Mouse (Mus musculus): ENCODE measurements around the gene Dpy19l1. TPM values are rescaled to one million over a fixed set of nuclear protein-coding genes. Genes with fewer than 3 reads are reported as not detected.

The Dpy19l1 gene
- polyA plus RNA-seq (2015; fragmentation: Nextera tagmentation; extraction: Ambion mirVana), result 16.3 and 21.1 TPM in 2 replicates

DNA sequence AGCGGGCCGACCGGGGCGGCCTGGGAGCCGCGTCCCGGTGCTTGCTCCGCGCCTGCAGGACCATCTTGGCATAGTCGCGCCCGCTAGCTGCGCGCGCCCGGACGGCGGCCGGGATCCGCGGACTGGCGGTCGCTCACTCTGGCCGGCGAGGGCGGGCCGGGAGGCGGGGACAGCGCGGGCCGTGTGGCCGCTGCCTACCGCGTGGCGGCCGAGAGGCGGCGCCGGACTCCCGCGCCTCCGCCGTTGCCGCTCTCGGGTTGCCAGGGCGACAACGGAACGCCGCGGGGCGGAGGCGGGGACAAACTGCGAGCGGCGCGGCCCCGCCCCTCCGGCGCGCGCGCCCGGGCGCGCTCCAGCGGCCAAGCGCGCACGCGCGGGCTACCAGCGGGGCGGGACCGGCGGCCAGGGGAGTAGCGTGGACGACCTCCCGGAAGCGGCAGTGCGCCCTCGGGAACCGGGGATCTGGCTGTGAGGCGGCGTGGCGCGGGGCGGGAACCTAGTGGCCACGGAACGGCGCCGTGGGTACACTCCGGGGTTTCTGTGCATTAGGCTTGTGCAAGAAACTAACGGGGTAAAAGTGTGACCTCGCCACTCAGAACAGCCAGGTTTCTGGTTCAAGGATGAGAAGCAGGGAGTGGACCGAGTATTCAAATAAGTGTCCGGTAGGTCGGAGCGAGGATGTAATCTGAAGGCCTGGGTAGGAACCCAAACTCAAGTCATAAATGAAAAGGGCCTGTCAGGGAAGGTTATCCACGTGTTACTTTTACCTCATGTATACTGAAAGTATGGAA, at the start of gene Dpy19l1:
Dpy19l1 (minus strand) TSS at position 74 of the 791 bp plus-strand sequence.
- Histone ChIP-seq H3K27me3 (no peaks in the 10 kb centered on the region), H3K27ac (peak within 1 kb of the TSS; percentile 91), H3K9me3 (replicated peaks) (no peaks in the 10 kb centered on the region), H3K36me3 (ENCODE audit: poor library complexity, severe bottlenecking) (no peaks in the 10 kb centered on the region), H3K4me3 (peak within 1 kb of the TSS; percentile 73), H3K4me2 (peak within 1 kb of the TSS; percentile 71), H3K9ac (peak within 1 kb of the TSS; percentile 86), H3K4me1 (peaks cover 34% of the 10 kb centered on the region)
- peak; percentile 97 for ATAC-seq
- WGBS, result under 1% methylated on average over 83 of the region's 99 CpGs

DNA sequence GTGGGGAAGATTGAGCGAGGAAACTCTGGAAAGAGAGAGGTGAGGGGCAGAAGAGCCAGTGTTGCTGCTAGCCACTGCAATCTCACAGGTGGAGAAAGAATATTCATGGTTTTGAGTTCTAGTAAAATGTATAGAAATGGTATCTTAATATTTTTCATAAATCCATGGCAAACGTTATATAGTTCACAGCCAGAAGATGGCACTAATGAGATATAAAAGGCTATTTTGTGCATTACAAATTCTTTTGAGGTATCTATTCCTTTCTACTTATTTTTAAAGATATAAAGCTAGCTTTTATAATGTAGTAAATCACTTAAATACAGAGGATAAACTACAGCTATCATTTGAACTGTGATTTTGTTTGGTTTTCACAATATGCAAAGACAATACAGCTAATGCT, 35.2 kb upstream of the Dpy19l1 start:
- H3K4me3 ChIP-seq, result no peak overlapping the region
- no peaks in the 10 kb centered on the region for H3K9me3 ChIP-seq (replicated peaks)
- no peaks in the 10 kb centered on the region for H3K36me3 ChIP-seq (ENCODE audit: poor library complexity, severe bottlenecking)
- no peak overlapping the region for H3K4me2 ChIP-seq
- no peaks in the 10 kb centered on the region for H3K27me3 ChIP-seq
- no peak overlapping the region for H3K27ac ChIP-seq
- 47% methylated on average over 2 of the region's 2 CpGs for WGBS
- H3K9ac ChIP-seq, result no peak overlapping the region
- H3K4me1 ChIP-seq, result no peaks in the 10 kb centered on the region
- no peak for ATAC-seq

DNA sequence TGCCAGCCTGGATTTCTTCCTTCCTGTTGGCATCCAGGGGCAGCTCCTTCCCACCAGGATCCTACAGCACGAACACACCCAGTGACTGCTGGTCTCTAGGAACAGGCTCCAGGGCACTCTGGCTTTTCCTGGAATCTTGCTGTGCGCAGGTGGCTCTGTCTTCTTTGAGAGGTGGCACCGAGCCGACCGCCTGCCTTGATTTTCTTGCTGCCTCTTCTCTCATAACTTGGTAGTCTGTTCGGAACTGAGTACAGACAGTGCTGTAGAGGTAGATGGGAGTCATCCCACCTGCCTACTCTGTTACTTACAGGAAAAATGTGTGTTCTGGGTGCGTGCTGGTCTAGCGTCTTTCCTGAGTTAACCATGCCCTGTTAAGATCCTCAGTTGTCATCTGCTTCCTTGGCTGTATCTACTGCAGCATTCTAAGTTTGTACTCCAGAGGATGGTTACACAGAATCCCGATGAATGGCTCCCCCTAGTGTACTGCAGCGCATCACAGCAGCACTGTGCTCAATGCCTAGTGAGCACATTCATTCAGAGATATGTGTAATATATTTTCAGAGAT, 13.7 kb upstream of the Dpy19l1 start:
- no peak overlapping the region for H3K4me3 ChIP-seq
- no peaks in the 10 kb centered on the region for H3K36me3 ChIP-seq (ENCODE audit: poor library complexity, severe bottlenecking)
- no peak overlapping the region for H3K4me2 ChIP-seq
- no peaks in the 10 kb centered on the region for H3K4me1 ChIP-seq
- ATAC-seq, result peak; percentile 82
- no peaks in the 10 kb centered on the region for H3K27me3 ChIP-seq
- no peaks in the 10 kb centered on the region for H3K9me3 ChIP-seq (replicated peaks)
- no peak overlapping the region for H3K9ac ChIP-seq
- 62% methylated on average over 10 of the region's 10 CpGs for WGBS
- H3K27ac ChIP-seq, result no peak overlapping the region

DNA sequence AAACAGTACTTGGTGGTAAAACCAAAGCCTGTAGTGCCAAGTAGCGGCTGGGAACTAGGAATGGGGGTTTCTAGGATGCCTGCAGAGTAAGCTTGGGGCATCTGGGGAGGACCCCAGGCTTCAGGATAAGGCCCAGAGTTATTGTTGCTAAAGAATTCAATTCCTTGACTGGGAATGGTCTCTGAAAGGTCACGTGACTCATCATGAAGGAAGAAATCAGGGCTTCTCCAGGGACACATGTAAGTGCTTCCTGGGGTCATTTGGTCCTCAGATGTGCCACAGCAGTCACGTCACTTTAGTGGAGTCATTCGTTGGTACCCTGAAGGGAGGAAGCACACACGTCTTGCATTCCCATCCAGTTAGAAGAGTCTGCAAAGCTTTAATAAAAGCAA, 11.1 kb upstream of the Dpy19l1 start:
- H3K4me1 ChIP-seq, result no peaks in the 10 kb centered on the region
- no peaks in the 10 kb centered on the region for H3K27me3 ChIP-seq
- no peak for ATAC-seq
- no peaks in the 10 kb centered on the region for H3K36me3 ChIP-seq (ENCODE audit: poor library complexity, severe bottlenecking)
- 81% methylated on average over 5 of the region's 5 CpGs for WGBS
- H3K4me3 ChIP-seq, result no peak overlapping the region
- no peak overlapping the region for H3K4me2 ChIP-seq
- no peaks in the 10 kb centered on the region for H3K9me3 ChIP-seq (replicated peaks)
- H3K9ac ChIP-seq, result no peak overlapping the region
- H3K27ac ChIP-seq, result no peak overlapping the region

DNA sequence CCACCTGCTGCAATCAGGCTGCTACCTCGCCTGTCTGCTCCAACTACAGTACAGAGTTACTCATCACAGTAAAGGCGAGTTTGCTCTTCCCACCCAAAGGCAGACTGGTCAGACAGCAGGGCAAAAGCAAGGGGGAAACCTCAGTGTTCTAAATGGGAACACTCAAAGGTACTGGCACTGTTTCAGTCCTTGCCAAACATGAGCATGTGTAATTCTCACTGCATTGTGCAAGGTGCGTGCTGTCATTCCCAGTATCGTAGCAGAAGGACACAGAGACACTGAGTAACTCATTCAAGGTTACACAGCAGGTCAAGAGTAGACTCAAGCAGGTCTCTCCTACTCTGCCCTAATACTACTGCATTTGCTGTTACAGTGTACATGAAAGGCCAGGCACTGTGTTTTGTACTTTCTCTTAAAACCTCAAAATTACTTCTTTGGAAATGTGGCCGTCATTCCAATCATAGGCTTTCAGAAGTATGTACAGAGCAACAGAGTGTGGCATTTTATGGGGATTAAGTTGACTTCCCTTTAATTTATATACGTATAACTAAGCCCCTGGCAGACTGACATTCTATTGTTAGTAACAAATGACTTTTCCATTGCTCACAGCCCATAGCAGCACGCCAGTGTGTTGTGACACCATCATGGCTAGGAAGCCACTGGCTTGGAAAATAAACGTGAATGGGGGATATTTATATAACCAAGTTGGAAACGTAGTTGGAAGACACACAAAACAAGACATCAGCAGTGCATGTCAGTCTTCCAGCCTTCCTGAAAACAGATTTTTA, 10.5 kb upstream of the Dpy19l1 start:
- Histone ChIP-seq H3K9me3 (replicated peaks) (no peaks in the 10 kb centered on the region), H3K4me2 (no peak overlapping the region), H3K9ac (no peak overlapping the region), H3K4me3 (no peak overlapping the region), H3K27me3 (no peaks in the 10 kb centered on the region), H3K4me1 (no peaks in the 10 kb centered on the region), H3K36me3 (ENCODE audit: poor library complexity, severe bottlenecking) (no peaks in the 10 kb centered on the region), H3K27ac (no peak overlapping the region)
- no peak for ATAC-seq
- WGBS, result 77% methylated on average over 9 of the region's 9 CpGs

DNA sequence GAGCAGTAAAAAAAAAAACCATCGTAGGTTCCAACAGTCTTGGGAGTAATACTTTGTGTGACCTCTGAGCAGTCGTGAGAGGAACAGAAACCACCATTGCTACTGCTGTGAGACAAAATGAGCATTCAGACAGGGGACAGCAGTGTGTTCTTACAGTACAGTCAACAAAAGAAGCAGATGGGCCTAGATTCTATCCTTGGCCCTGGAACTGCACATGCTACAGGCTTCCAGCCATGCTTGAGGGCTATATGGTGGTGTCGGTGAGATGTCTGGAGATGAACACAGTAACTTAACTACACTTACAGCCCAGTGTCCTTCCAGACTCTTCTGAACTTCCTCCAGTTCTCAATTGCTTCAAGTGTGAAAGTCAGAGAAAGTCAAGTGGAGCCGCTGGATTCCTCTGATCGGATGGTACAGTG, 9.2 kb upstream of the Dpy19l1 start:
- ATAC-seq, result no peak
- Histone ChIP-seq H3K4me2 (no peak overlapping the region), H3K27me3 (no peaks in the 10 kb centered on the region), H3K9me3 (replicated peaks) (no peaks in the 10 kb centered on the region), H3K27ac (no peak overlapping the region), H3K4me1 (no peaks in the 10 kb centered on the region), H3K4me3 (no peak overlapping the region), H3K9ac (no peak overlapping the region), H3K36me3 (ENCODE audit: poor library complexity, severe bottlenecking) (no peaks in the 10 kb centered on the region)
- 94% methylated on average over 5 of the region's 5 CpGs for WGBS

DNA sequence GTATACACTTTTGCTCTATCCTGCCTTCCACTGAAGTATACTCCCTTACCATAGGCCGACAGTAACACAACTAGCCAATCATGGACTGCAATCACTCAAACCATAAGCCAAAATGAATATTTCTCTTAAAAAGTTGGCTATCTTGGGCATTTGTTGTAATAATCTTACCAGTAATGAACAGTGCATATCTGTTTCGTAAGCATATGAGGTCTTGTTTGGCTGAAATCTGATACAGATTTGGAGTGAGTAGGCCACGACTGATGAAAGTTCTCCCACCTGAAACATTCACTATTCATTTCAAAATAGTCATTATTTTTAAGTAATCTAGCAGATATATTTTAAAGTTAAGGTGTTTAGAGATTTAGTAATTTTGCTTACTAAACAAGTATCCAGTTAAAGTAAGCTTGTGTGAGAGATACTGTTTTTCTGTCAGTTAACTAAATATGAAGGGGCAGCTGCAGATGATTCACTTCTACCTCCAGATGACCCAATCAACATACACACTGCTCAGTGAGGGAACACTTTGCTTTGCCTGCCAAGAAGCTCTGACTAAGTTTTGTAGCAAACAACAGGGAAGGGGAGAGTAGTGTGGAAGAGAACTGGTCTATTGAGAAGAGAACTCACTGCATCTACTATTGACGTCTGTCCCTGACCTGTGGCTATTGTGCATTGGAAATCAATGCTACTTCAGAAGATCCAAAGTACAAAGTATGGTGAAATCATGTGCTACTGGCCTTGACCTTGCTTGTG, 8.6 kb upstream of the Dpy19l1 start:
- WGBS, result 89% methylated on average over 4 of the region's 4 CpGs
- no peak overlapping the region for H3K9ac ChIP-seq
- H3K4me3 ChIP-seq, result no peak overlapping the region
- no peak overlapping the region for H3K27ac ChIP-seq
- H3K9me3 ChIP-seq (replicated peaks), result no peaks in the 10 kb centered on the region
- no peaks in the 10 kb centered on the region for H3K4me1 ChIP-seq
- no peak for ATAC-seq
- H3K27me3 ChIP-seq, result no peaks in the 10 kb centered on the region
- no peak overlapping the region for H3K4me2 ChIP-seq
- no peaks in the 10 kb centered on the region for H3K36me3 ChIP-seq (ENCODE audit: poor library complexity, severe bottlenecking)

DNA sequence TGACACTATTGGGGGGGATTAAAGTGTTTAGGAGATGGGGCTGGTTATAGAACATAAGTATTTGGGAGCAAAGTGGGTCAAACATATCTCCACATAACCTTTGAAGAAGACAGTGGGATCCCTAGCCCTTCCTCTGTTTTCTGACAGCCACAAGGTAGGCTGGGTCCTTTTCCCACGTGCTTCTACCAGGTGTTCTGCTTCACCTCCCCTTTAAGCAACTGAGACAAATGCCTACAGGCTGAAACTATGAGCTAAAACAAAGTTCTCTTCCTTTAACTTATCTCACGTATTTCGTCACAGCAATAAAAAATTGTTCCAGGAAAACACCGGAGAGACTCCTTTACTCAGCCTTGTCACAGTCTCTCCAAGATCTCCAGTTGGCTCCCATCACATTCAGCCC, 5.9 kb upstream of the Dpy19l1 start:
- H3K36me3 ChIP-seq (ENCODE audit: poor library complexity, severe bottlenecking), result no peaks in the 10 kb centered on the region
- no peak overlapping the region for H3K27ac ChIP-seq
- no peak for ATAC-seq
- H3K9me3 ChIP-seq (replicated peaks), result no peaks in the 10 kb centered on the region
- no peaks in the 10 kb centered on the region for H3K27me3 ChIP-seq
- WGBS, result 91% methylated on average over 4 of the region's 4 CpGs
- H3K9ac ChIP-seq, result no peak overlapping the region
- H3K4me2 ChIP-seq, result no peak overlapping the region
- no peak overlapping the region for H3K4me3 ChIP-seq
- 0 out of 2 replicates have a peak, but pooled peaks cover 2% of the 10 kb centered on the region for H3K4me1 ChIP-seq

DNA sequence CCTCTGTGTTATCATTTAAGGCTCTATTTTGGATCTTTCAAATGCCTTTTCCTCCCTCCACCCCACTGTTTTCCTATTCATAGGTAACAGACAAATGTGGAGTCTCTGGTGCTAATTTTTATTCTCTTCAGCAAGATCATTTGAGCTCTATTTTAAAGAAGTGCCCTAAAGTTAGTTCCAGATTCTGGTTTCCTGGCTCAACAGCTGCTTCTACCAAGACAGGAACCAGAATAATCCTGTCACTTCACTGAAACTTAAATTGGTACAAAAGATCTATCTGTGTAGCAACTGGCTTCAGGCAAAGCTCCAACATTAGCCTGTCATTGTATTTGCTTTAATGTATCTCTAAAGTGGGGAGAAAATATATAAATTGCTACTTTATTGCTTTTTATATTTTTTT, 3.6 kb upstream of the Dpy19l1 start:
- Histone ChIP-seq H3K4me1 (peaks cover 11% of the 10 kb centered on the region), H3K27me3 (no peaks in the 10 kb centered on the region), H3K36me3 (ENCODE audit: poor library complexity, severe bottlenecking) (no peaks in the 10 kb centered on the region), H3K4me2 (no peak overlapping the region), H3K27ac (no peak overlapping the region), H3K9me3 (replicated peaks) (no peaks in the 10 kb centered on the region), H3K4me3 (no peak overlapping the region), H3K9ac (no peak overlapping the region)
- no peak for ATAC-seq

DNA sequence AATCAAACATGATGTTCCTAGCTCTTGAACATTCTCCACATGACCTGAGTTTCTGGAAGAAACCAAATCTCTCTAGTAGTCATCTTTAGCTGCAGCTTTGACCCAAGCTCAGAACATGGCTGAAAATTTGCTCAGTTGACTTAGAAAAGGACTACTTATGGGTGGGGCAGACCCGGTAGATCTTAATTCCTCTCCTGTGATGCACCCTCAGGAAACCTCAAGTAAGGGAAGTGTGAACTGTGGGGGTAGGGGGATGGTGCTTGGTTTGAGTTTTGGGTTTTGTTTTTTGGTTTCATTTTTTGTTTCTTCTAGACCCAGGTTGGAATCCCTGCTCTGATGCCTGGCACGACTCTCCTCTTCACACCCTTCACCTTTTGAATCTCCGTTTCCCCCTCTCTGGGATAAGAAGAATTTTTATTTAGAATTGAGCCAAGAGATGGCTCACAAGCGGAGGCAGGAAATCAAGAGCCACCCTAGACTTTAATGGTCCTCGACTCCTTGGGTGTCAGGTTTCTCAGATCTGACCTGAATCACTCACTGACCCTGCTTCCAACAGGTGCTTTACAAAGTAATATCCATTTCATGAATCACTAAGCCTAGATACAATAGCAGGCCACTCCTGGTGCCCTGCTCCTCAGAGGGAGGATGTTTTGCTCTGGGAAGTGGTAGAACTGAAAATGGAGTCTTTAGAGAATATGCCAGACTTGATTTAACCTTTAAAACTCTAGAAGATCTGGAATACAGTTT, 2.2 kb upstream of the Dpy19l1 start:
- no peak overlapping the region for H3K27ac ChIP-seq
- H3K4me2 ChIP-seq, result no peak overlapping the region

DNA sequence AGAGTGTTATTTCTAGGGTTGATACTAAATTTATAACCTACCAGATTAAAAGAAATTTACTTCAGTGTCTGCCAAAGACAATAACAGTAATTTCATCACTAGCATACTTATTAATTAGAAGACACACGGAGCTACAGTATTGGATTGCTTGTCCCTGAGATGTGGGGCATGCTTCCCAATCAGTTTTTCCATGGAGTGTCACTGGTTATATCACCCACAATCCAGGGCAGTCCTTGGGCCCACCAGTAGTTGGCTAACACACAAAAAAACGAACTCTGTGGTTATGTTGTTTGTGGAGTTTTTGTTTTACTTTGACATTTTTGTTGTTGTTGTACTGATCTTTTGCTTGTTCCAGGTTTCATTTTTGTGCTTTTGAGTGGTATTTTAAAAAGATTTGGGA, 1.4 kb upstream of the Dpy19l1 start:
- no peaks in the 10 kb centered on the region for H3K9me3 ChIP-seq (replicated peaks)
- peaks cover 33% of the 10 kb centered on the region for H3K4me1 ChIP-seq
- WGBS, result 71% methylated on average over 2 of the region's 2 CpGs
- ATAC-seq, result no peak
- H3K36me3 ChIP-seq (ENCODE audit: poor library complexity, severe bottlenecking), result no peaks in the 10 kb centered on the region
- H3K4me2 ChIP-seq, result no peak overlapping the region
- no peak overlapping the region for H3K27ac ChIP-seq
- no peaks in the 10 kb centered on the region for H3K27me3 ChIP-seq
- no peak overlapping the region for H3K4me3 ChIP-seq
- no peak overlapping the region for H3K9ac ChIP-seq

More for the DNA sequence above, 2.2 kb upstream of the Dpy19l1 start:
- Histone ChIP-seq H3K9me3 (replicated peaks) (no peaks in the 10 kb centered on the region), H3K4me1 (peaks cover 25% of the 10 kb centered on the region), H3K4me3 (no peak overlapping the region), H3K27me3 (no peaks in the 10 kb centered on the region), H3K36me3 (ENCODE audit: poor library complexity, severe bottlenecking) (no peaks in the 10 kb centered on the region), H3K9ac (no peak overlapping the region)
- ATAC-seq, result no peak
- 78% methylated on average over 5 of the region's 5 CpGs for WGBS

Data from forebrain, embryonic 13.5 days (tissue).